In genomic region chrX:56821765-56822603, GRCm38 (mm10) we compare ENCODE assay signal across 7 mouse cellular contexts. TPM values are rescaled to one million over a fixed set of nuclear protein-coding genes. Genes with fewer than 3 reads are reported as not detected.
A peak's percentile ranks its signal among the peaks of the same experiment; 100 is the strongest.
DNase-seq lines count a peak whose midpoint lies in the region; ATAC-seq and TF ChIP-seq lines count a peak whose summit lies in the region.

Gene Map7d3, minus strand, starts transcription at chrX:56822326.

- 19% methylated on average over 35 of the region's 35 CpGs for WGBS in kidney, embryonic 15.5 days
- 14% methylated on average over 35 of the region's 35 CpGs for WGBS in small intestine, adult 2 months

- H3K4me3 ChIP-seq in ES-E14 (ENCODE audit: insufficient read depth in 1 of 2, low read depth in 1 of 2, low read length in 2 of 2, poor library complexity in 1 of 2, severe bottlenecking in 1 of 2): peak within 1 kb of the TSS; percentile 79 to 82
- peak within 1 kb of the TSS; percentile 50 for H3K4me3 ChIP-seq in kidney, embryonic 15.5 days (replicated peaks)
- H3K4me3 ChIP-seq in small intestine, adult 2 months (ENCODE audit: low read depth, low read length): peak within 1 kb of the TSS; percentile 60

- peak; percentile 76; the same call in 1 of the 2 replicates for ATAC-seq in kidney, embryonic 15.5 days (replicated peaks; ENCODE audit: low FRiP score)

- H3K36me3 ChIP-seq in ES-E14 (ENCODE audit: control insufficient read depth, insufficient read depth, low read length, poor library complexity, severe bottlenecking): no peaks in the 10 kb centered on the region
- no peaks in the 10 kb centered on the region for H3K36me3 ChIP-seq in kidney, embryonic 15.5 days
- no peaks in the 10 kb centered on the region for H3K36me3 ChIP-seq in small intestine, adult 2 months (ENCODE audit: control insufficient read depth, insufficient read depth, low read length)

- H3K27ac ChIP-seq in ES-E14 (ENCODE audit: insufficient read depth, low read depth, low read length, poor library complexity, severe bottlenecking): no peak within 1 kb of the TSS; the same call in 1 of the 2 replicates
- no peak within 1 kb of the TSS for H3K27ac ChIP-seq in kidney, embryonic 15.5 days
- H3K27ac ChIP-seq in small intestine, adult 2 months (ENCODE audit: insufficient read depth, low read depth, low read length): no peak within 1 kb of the TSS

- H3K27me3 ChIP-seq in kidney, embryonic 15.5 days: no peaks in the 10 kb centered on the region
- H3K27me3 ChIP-seq in small intestine, adult 2 months (ENCODE audit: control insufficient read depth, insufficient read depth, low read length): no peaks in the 10 kb centered on the region; the same call in 1 of the 2 replicates

- no peak for TF ChIP-seq POLR2A in small intestine, adult 2 months (IDR thresholded peaks at IDR 0.05; ENCODE audit: low read depth, low read length)

- peak within 1 kb of the TSS; percentile 70 for H3K4me2 ChIP-seq in kidney, embryonic 15.5 days

- TF ChIP-seq CTCF in small intestine, adult 2 months (IDR thresholded peaks at IDR 0.05; ENCODE audit: extremely low read depth, insufficient read length, insufficient replicate concordance, low read depth, low read length): no peak

- H3K9ac ChIP-seq in ES-E14 (ENCODE audit: insufficient read depth, low read depth, low read length, poor library complexity, severe bottlenecking): peak within 1 kb of the TSS; percentile 72
- peak within 1 kb of the TSS; percentile 21; the same call in 1 of the 2 replicates for H3K9ac ChIP-seq in kidney, embryonic 15.5 days

- no peak for DNase-seq in ES-E14 (ENCODE audit: low read depth, low spot score)
- DNase-seq in adrenal gland, postnatal 36 days: peak; percentile 27 to 58
- peak; percentile 13 for DNase-seq in gastrocnemius, postnatal 25 days
- DNase-seq in lung, postnatal 14 days: peak; percentile 1
- no peak for DNase-seq in right cerebral cortex, adult 18-20 months

- no peaks in the 10 kb centered on the region for H3K9me3 ChIP-seq in ES-E14 (ENCODE audit: control insufficient read depth, insufficient read depth, low read depth, low read length)
- no peaks in the 10 kb centered on the region for H3K9me3 ChIP-seq in kidney, embryonic 15.5 days (replicated peaks)

- in situ Hi-C loops in ES-E14 (cut with MboI; ENCODE audit: low sequenced_read_pairs in 2 of 2, unreplicated experiment in 2 of 2): no loop called here

- no peaks in the 10 kb centered on the region for H3K4me1 ChIP-seq in ES-E14 (ENCODE audit: control insufficient read depth in 2 of 2, insufficient read depth in 2 of 2, low read length in 2 of 2, poor library complexity in 1 of 2)
- no peaks in the 10 kb centered on the region for H3K4me1 ChIP-seq in kidney, embryonic 15.5 days
- no peaks in the 10 kb centered on the region for H3K4me1 ChIP-seq in small intestine, adult 2 months (ENCODE audit: control insufficient read depth, insufficient read depth, insufficient read length, low read length)

TF ChIP-seq in ES-E14, 5 proteins besides CTCF, POLR2A, EP300 and RAD21:
- TF ChIP-seq HCFC1 (IDR thresholded peaks at IDR 0.05; ENCODE audit: borderline replicate concordance, insufficient read depth, low read length) (no peak), ZC3H11A (IDR thresholded peaks at IDR 0.05; ENCODE audit: borderline replicate concordance, low read depth, low read length) (no peak), MAFK (IDR thresholded peaks at IDR 0.05; ENCODE audit: insufficient read depth, low read depth, low read length) (no peak), ZNF384 (IDR thresholded peaks at IDR 0.05; ENCODE audit: low read depth, low read length) (no peak), CHD2 (IDR thresholded peaks at IDR 0.05; ENCODE audit: low read depth, low read length) (no peak)

RNA-seq across cellular contexts. Expression of gene Map7d3, which starts in this region (rescaled TPM):
- total RNA-seq in ES-E14 (2012; rRNA removed): 2.6 and 2.8 TPM in 2 replicates
- total RNA-seq in adrenal gland, postnatal 36 days (2021): 1 to 10 TPM; 1.4 to 2.6 TPM
- under 1 TPM in 1 of 2 experiments, not detected in 1; 0.29 TPM for total RNA-seq in gastrocnemius, postnatal 25 days (2021)
- 2.0 and 2.5 TPM in 2 replicates for polyA plus RNA-seq in kidney, embryonic 15.5 days (2015; fragmentation: Nextera tagmentation; extraction: Ambion mirVana)
- not detected in 2 replicates for polyA plus RNA-seq in small intestine, adult 2 months (2012; rRNA removed)

Comparison
In these comparisons a context has a peak if more than half of its experiments do, and no peak if none do; other contexts are left out.
1. Peak in DNase-seq in gastrocnemius, postnatal 25 days; RNA of the gene not detected or under 1 TPM.
2. DNase-seq: peak in adrenal gland, postnatal 36 days (2 of 2) and lung, postnatal 14 days (single experiment); none in ES-E14 (single experiment) and right cerebral cortex, adult 18-20 months (single experiment).
3. Peak in every context shown above with its lines, with median percentiles within 50 percentile points of each other: H3K4me3 ChIP-seq.